Mouse (Mus musculus): ENCODE results near the gene Fbrs.
"Not testable (repeated sequence)": the region's sequence is repeated elsewhere in the genome, so short reads cannot be mapped to it uniquely, and the experiment has no call there.

The Fbrs gene

DNA sequence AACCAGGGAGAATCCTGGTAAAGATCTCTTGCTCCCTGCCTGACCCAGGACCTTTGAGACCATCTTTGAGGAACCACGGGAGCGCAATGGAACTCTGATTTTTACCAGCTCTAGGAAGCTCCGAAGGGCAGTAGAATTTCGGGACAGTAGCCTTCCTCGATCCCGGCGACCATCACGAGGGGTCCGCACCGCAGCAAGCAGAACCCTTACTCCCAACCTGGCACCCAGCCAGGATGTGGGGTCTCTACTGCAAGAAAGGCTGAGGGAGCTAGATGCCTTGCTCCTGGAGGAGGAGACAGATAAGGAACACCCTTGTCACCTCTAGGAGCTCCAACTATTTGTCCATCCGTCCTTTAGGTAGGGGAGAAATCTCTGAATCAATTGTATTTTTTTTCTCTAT lies 2.7 kb upstream of the Fbrs start:
- DNase-seq (ENCODE audit: low spot score): no peak

DNA sequence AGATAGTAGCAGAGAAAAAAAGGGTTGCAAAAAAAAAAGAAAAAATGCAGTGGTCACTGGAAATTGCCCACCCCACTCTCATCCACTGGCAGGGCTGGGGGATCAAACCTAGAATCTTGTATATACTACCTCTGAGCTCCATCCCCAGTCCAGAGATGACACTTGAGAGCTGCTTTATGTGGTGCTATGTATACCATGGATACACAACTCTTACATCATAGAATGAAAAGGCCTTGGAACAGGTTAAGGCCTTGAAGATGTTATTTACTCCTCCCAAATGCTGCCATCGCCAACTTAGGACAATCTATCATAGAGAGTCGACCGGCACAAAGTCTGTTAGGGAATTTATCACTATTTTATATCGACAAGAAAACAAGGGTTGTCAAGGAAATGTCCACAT lies 2.1 kb upstream of the Fbrs start:
- no peak for DNase-seq (ENCODE audit: low spot score)

GRCm38 (mm10) chr7:127477687-127478634 lies 1.0 kb upstream of the Fbrs start:
- DNase-seq (ENCODE audit: low spot score): peak; percentile 100

DNA sequence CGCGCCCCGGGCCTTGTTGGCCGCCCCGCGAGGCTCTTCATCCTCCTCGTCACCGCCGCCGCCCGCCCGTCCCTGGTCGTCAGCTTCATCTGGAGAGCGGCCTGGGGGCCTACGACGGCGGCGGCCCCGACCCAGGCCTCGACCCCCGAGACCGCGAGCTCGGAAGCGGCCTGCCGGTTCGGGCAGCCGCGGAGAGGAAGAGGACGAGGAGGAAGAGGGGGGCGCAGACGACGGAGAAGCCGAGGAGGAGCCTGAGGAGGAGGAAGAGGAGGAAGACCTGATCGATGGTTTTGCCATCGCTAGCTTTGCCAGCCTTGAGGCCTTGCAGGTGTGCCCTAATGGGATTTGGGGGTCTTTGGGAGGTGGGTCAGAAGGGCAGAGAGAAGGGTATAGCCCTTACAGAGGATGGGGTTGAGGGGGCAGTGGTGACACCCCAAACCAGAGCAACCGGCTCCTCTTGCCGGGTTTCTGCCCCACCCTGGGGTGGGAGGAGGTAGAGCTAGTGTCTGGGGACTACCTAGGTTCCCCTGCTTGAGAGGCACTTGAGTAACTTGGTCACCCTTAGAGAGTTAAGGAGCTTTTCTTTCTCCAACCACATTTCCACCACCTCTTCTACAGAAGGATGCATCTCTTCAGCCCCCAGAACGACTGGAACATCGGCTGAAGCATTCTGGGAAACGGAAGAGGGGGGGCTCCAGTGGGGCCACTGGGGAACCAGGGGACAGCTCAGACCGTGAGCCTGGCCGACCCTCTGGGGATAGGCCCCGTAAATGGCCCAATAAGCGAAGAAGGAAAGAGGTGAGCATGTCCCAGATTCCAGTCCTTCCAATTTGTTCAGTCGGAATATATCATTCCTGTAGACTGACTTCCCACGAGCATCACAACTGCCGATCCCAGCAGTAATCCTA lies 573 bp downstream of the Fbrs start:
- DNase-seq (ENCODE audit: low spot score): no peak

DNA sequence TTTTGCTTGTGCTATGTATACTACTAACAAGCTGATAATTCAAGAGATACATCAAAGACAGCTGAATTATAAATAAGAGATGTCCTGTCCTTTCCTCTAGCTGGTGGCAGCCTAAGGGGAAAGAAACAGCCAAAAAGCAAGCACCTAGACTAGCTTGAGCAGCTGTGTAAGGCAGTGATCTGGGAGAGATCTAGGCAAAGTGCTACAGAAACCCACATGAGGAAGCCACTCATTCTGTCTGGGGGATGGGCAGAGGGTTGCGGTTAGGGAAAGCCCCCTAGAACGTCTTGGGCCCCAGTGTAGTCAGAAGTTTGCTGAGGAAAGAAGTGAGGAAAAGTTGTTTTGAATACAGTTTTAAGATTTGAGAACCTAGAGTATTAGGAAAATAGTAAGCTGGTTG lies 1.3 kb downstream of the Fbrs start:
- DNase-seq (ENCODE audit: low spot score): no peak

GRCm38 (mm10) chr7:127485416-127485815 lies 6.4 kb downstream of the Fbrs start:
- DNase-seq (ENCODE audit: low spot score): no peak

GRCm38 (mm10) chr7:127488364-127488763 lies 9.4 kb downstream of the Fbrs start:
- not testable (repeated sequence) for DNase-seq (ENCODE audit: low spot score)

DNA sequence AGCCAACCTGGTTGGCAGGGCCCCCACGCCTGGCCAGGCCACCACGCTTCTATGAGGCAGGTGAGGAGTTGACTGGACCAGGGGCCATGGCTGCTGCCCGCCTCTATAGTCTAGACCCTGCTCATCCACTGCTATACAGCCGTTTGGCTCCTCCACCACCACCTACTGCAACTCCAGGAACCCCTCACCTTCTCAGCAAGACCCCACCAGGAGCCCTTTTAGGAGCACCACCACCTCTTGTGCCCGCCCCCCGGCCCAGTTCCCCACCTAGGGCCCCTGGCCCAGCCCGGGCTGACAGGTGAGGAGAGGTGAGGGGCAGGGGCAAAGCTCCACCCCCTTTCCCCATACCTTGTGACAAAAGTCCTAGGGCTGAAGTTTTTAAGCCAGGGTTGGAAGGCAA lies 11.0 kb downstream of the Fbrs start:
- DNase-seq (ENCODE audit: low spot score): no peak

DNA sequence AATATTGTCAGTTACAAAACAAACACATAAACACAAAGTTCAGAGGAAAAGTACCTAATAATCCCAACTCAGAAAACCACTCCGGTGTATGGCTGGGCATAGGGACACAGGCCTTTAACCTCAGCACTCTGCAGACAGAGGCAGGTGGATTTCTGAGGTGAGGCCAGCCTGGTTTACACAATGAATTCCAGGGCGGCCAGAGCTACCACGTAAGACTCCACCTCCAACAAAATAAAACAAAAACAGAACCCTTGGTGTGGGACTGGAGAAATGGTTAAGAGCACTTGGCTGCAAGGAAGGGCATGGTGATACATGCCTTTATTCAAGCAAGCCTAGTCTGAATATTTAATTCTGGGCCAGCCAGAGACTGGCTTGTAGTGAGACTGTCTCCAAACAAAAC lies 12.8 kb downstream of the Fbrs start:
- DNase-seq (ENCODE audit: low spot score): no peak

- no peak for DNase-seq (ENCODE audit: low spot score)
Observed at GRCm38 (mm10) chr7:127494648-127495047, 15.6 kb downstream of the Fbrs start.

GRCm38 (mm10) chr7:127497382-127497781 lies 18.4 kb downstream of the Fbrs start:
- no peak for DNase-seq (ENCODE audit: low spot score)

GRCm38 (mm10) chr7:127498407-127498806 lies 19.4 kb downstream of the Fbrs start:
- no peak for DNase-seq (ENCODE audit: low spot score)

GRCm38 (mm10) chr7:127508291-127508690 lies 29.3 kb downstream of the Fbrs start:
- no peak for DNase-seq (ENCODE audit: low spot score)

- DNase-seq (ENCODE audit: low spot score): not testable (repeated sequence)
Observed at GRCm38 (mm10) chr7:127509830-127510229, 30.8 kb downstream of the Fbrs start.

DNA sequence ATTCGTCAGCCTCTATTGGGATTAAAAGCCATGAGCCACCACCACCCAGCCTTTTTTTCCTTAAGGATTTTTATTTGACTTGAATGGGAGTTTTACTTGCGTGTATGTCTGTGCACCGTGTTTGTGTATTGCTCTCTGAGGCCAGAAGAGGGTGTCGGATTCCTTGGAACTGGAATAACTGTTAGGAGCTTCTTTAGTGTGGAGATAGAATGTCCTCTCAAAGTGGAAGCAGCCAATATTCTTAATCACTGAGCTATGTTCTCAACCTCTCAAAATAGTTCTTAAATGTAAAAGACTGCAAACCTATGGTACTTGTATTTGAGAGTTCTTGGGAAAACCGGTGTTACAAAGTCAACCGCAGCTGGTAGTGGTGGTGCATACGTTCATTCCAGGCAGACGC lies 32.2 kb downstream of the Fbrs start:
- DNase-seq (ENCODE audit: low spot score): no peak

DNA sequence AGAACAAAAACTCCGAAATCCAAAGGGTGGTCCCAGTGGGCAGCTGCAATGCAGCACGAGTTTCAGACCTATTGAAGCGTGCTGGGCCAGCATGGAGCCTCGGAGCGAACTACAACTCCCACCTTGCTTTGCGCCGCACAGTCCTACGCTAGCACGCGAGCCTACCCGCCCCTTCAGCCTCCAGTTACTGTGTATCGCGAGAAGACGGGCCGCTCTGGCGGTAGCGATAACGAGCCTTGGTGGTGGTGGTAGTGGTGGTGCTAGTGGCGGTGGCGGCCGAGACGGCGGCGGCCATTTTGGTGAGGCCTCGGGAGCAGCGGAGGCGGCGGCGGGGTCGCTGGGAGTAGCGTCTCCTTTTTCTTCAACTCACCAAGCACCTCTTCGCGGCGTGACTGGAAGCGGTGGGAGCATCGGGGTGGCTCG lies 32.8 kb downstream of the Fbrs start, which contains the start of gene Srcap:
Gene Srcap (plus strand): TSS at position 176 of the 423 bp plus-strand sequence.
- peak; percentile 94 for DNase-seq (ENCODE audit: low spot score)

- DNase-seq (ENCODE audit: low spot score): peak; percentile 83
Observed at GRCm38 (mm10) chr7:127512231-127513015, 33.4 kb downstream of the Fbrs start.

DNA sequence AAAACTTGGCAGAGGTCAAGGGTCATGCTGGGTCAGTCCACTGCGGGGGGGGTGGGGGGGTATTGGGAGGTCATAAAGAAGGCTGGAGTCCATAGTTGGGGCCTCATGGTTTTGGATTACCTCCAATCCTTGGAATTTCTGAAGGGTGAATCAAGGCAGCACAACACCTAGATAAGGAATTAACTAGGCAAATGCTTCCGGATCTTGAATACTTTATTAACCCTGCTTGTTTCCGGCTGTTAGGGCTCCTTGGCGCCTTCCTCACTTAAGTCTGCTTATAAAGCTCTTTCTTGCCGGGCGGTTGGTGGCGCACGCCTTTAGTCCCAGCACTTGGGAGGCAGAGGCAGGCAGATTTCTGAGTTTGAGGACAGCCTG lies 34.0 kb downstream of the Fbrs start:
- DNase-seq (ENCODE audit: low spot score): no peak

DNA sequence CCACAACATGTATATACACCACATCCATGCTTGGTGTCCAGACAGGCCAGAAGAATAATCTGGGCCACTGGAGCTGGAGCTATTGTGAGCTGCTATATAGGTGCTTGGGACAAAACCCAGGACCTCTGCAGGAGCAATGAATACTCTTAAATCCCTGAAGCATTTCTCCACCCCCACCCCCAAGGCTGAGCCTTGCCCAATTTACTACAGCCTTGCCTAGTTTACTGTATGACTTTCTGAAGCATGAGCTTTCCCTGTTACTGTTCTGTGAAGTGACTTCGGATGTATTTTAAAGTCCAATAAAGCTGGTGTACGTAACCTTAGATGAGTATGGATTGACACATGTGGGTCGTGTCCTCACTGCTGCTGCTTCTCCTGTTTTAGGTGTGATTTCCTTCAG lies 34.8 kb downstream of the Fbrs start:
- DNase-seq (ENCODE audit: low spot score): no peak

DNA sequence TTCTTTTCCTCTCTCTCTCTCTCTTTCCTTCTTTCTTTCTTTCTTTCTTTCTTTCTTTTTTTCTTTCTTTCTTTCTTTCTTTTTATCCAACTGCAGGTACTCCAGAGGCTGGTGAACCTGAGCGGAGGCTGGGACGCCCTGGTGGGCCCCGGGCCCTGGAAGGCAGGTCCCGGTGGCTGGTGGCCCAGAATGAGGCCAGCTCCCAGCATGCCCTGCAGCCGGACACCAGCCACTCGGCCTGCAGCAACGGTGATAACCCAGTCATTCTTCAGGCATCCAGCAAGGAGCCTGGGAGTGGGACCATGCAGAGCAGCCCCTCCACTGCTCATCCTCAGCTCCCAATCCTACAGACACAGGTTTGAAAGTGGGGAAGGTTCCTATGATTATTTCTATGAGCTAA lies 36.8 kb downstream of the Fbrs start:
- DNase-seq (ENCODE audit: low spot score): no peak

DNA sequence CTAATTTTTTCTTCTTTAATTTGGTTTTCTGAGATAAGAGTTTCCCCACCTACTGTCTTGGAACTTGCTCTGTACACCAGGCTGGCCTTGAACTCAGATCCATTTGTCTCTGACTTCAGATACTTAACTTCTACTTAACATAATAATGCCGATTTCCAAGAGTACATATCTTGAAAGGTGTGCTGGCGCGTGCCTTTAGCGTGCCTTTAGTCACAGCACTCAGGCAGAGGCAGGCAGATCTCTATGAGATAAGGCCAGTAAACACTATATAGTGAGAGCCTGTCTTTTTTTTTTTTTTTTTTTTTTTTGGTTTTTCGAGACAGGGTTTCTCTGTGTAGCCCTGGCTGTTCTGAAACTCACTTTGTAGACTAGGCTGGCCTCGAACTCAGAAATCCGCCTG lies 37.3 kb downstream of the Fbrs start:
- no peak for DNase-seq (ENCODE audit: low spot score)

DNA sequence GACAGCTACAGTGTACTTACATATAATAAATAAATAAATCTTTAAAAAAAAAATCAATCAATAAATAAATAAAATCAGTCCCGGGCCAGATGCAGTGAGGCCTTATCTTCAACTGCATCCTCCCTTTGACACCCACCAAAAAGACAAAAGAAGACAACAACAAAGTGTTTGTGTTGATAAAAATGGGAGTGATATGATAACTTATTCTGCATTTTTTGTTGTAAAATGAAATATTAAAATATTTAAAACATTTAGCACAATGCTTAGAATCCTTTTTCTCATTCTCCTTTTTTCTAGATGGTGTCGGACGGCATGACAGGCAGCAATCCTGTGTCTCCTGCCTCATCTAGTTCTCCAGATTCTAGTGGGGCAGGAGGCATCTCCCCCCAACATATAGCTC lies 40.3 kb downstream of the Fbrs start, which contains the start of gene Gm42715:
Gene Gm42715 (plus strand): TSS at position 301 of the 400 bp plus-strand sequence.
- no peak for DNase-seq (ENCODE audit: low spot score)
